Mouse (Mus musculus): ENCODE measurements at regions not wholly inside any gene's neighbourhood (a gene's known extent, or its start where the extent isn't known, plus 50 kb on each side); places are given as distances from the start of the nearest gene placed in this dataset.
"Not testable (repeated sequence)": the region's sequence is repeated elsewhere in the genome, so short reads cannot be mapped to it uniquely, and the experiment has no call there.

GRCm38 (mm10) chr2:162867516-162868029, 63.8 kb upstream of the Srsf6 start:
- no peak for DNase-seq (ENCODE audit: low spot score in 2 of 2)

- no peak for DNase-seq (ENCODE audit: low spot score in 2 of 2)
Observed at GRCm38 (mm10) chr2:162866613-162867314, 64.6 kb upstream of the Srsf6 start.

GRCm38 (mm10) chr2:162864571-162864970, 66.8 kb upstream of the Srsf6 start:
- DNase-seq (ENCODE audit: low spot score in 2 of 2): no peak

GRCm38 (mm10) chr2:162854606-162855005, 76.7 kb upstream of the Srsf6 start:
- DNase-seq (ENCODE audit: low spot score in 2 of 2): no peak

GRCm38 (mm10) chr2:162853576-162853975, 77.8 kb upstream of the Srsf6 start:
- DNase-seq (ENCODE audit: low spot score in 2 of 2): peak in 1 of 2 experiments; percentile 46

- DNase-seq (ENCODE audit: low spot score in 2 of 2): not testable (repeated sequence)
Observed at GRCm38 (mm10) chr2:162841761-162842160, 89.6 kb upstream of the Srsf6 start.

- DNase-seq (ENCODE audit: low spot score in 2 of 2): no peak
Observed at GRCm38 (mm10) chr2:162837776-162838175, 93.6 kb upstream of the Srsf6 start.

GRCm38 (mm10) chr2:162833741-162834140, 97.6 kb upstream of the Srsf6 start:
- no peak for DNase-seq (ENCODE audit: low spot score in 2 of 2)

- no peak for DNase-seq (ENCODE audit: low spot score in 2 of 2)
Observed at GRCm38 (mm10) chr2:162818787-162819186, 112.5 kb upstream of the Srsf6 start.

- peak in 1 of 2 experiments; percentile 15 for DNase-seq (ENCODE audit: low spot score in 2 of 2)
Observed at GRCm38 (mm10) chr2:162814205-162814604, 117.1 kb upstream of the Srsf6 start.

GRCm38 (mm10) chr2:162807747-162808146, 123.6 kb upstream of the Srsf6 start:
- peak; percentile 24 to 51 for DNase-seq (ENCODE audit: low spot score in 2 of 2)

- DNase-seq (ENCODE audit: low spot score in 2 of 2): no peak
Observed at GRCm38 (mm10) chr2:162796528-162796927, 134.8 kb upstream of the Srsf6 start.

GRCm38 (mm10) chr2:162794285-162794684, 133.3 kb upstream of the Ptprt start:
- no peak for DNase-seq (ENCODE audit: low spot score in 2 of 2)

- DNase-seq (ENCODE audit: low spot score in 2 of 2): peak in 1 of 2 experiments; percentile 34
Observed at GRCm38 (mm10) chr2:162791374-162792098, 130.6 kb upstream of the Ptprt start.

GRCm38 (mm10) chr2:162784176-162784813, 123.3 kb upstream of the Ptprt start:
- DNase-seq (ENCODE audit: low spot score in 2 of 2): no peak

- DNase-seq (ENCODE audit: low spot score in 2 of 2): peak in 1 of 2 experiments; percentile 62
Observed at GRCm38 (mm10) chr2:162781599-162781998, 120.7 kb upstream of the Ptprt start.

GRCm38 (mm10) chr2:162776542-162776941, 115.6 kb upstream of the Ptprt start:
- DNase-seq (ENCODE audit: low spot score in 2 of 2): peak; percentile 30 to 64

- no peak for DNase-seq (ENCODE audit: low spot score in 2 of 2)
Observed at GRCm38 (mm10) chr2:162772520-162772919, 111.6 kb upstream of the Ptprt start.

- DNase-seq (ENCODE audit: low spot score in 2 of 2): no peak
Observed at GRCm38 (mm10) chr2:162769711-162770428, 108.9 kb upstream of the Ptprt start.

- no peak for DNase-seq (ENCODE audit: low spot score in 2 of 2)
Observed at GRCm38 (mm10) chr2:162764059-162764458, 103.1 kb upstream of the Ptprt start.

GRCm38 (mm10) chr2:162740523-162740922, 79.6 kb upstream of the Ptprt start:
- DNase-seq (ENCODE audit: low spot score in 2 of 2): no peak

GRCm38 (mm10) chr2:162735761-162736160, 74.8 kb upstream of the Ptprt start:
- DNase-seq (ENCODE audit: low spot score in 2 of 2): no peak
